Mouse (Mus musculus) lung, adult 2 months (tissue): ENCODE measurements around the gene Rims3.

Source experiments
- CTCF ChIP-seq: fragments of 200-500 bp; IDR thresholded peaks from 2 replicates; pipeline ENCODE4 v1.5.1; 2011; ENCODE audit warnings: mild to moderate bottlenecking, low read length, control low read depth; ENCODE audit not compliant: insufficient read depth
- POLR2A ChIP-seq: fragments of 200-500 bp; IDR thresholded peaks from 2 replicates; pipeline ENCODE4 v1.6.1; 2011; ENCODE audit warnings: low read depth, mild to moderate bottlenecking, control low read depth, low read length, borderline replicate concordance; ENCODE audit errors: extremely low read depth

- TF ChIP-seq POLR2A (no peak), CTCF (no peak)
Observed at GRCm38 (mm10) chr4:120885208-120886120, 30.8 kb downstream of the Rims3 start.
